Mouse (Mus musculus) MEL (cell line): Measurements from ENCODE around the gene Rps6kb2. TPM values are rescaled to one million over a fixed set of nuclear protein-coding genes. Genes with fewer than 3 reads are reported as not detected.

ENCODE experiments used
- DNase-seq: peaks from one replicate; pipeline ENCODE4 v3.0.0; 2011; ENCODE audit warnings: low read depth, low spot score
- H3K27ac ChIP-seq: 2 replicates; pipeline ENCODE4 v1.5.1; 2012; ENCODE audit warnings: low read depth, mild to moderate bottlenecking, control low read depth, low read length, moderate library complexity; ENCODE audit not compliant: control insufficient read depth
- H3K27me3 ChIP-seq, 2 experiments: fragments of 150-350 bp in 1 of 2; sonication (generic) in 1 of 2; 2 replicates each; pipeline ENCODE4 v1.6.1; 2012; ENCODE audit warnings: low read length in 2 of 2, mild to moderate bottlenecking in 2 of 2, improper control_type of control experiment in 1 of 2, moderate library complexity in 1 of 2; ENCODE audit not compliant: insufficient read depth in 2 of 2, control insufficient read depth in 1 of 2
- H3K36me3 ChIP-seq, 2 experiments: 2 replicates each; pipeline ENCODE4 v1.6.1; 2012 to 2014; ENCODE audit warnings: low read length in 2 of 2, improper control_type of control experiment in 1 of 2, inconsistent platforms in 1 of 2, mild to moderate bottlenecking in 1 of 2; ENCODE audit not compliant: insufficient read depth in 2 of 2, control insufficient read depth in 1 of 2
- H3K4me1 ChIP-seq, 2 experiments: fragments of 150-350 bp in 1 of 2; sonication (generic) in 1 of 2; 2 replicates each; pipeline ENCODE4 v1.6.1; 2012; ENCODE audit warnings: low read length in 2 of 2, improper control_type of control experiment in 1 of 2, mild to moderate bottlenecking in 1 of 2; ENCODE audit not compliant: insufficient read depth in 2 of 2, control insufficient read depth in 1 of 2
- H3K4me3 ChIP-seq, 2 experiments: fragments of 150-350 bp in 1 of 2; sonication (generic) in 1 of 2; 2 replicates each; pipeline ENCODE4 v1.5.1; 2012; ENCODE audit warnings: low read depth in 2 of 2, low read length in 2 of 2, mild to moderate bottlenecking in 2 of 2, moderate library complexity in 2 of 2, control low read depth in 1 of 2, improper control_type of control experiment in 1 of 2; ENCODE audit not compliant: control insufficient read depth in 1 of 2, insufficient read depth in 1 of 2
- H3K79me2 ChIP-seq: 2 replicates; pipeline ENCODE4 v1.6.1; 2012; ENCODE audit warnings: mild to moderate bottlenecking, low read length, moderate library complexity; ENCODE audit not compliant: control insufficient read depth, poor library complexity, insufficient read depth
- H3K9ac ChIP-seq: 2 replicates; pipeline ENCODE4 v1.6.1; 2012; ENCODE audit warnings: low read depth, mild to moderate bottlenecking, control low read depth, low read length, moderate library complexity; ENCODE audit not compliant: control insufficient read depth, poor library complexity, severe bottlenecking
- H3K9me3 ChIP-seq: fragments of 150-350 bp; sonication (generic); replicated peaks from 2 replicates; pipeline ENCODE4 v1.6.1; 2012; ENCODE audit warnings: mild to moderate bottlenecking, low read length, improper control_type of control experiment, moderate library complexity; ENCODE audit not compliant: insufficient read depth
- CHD2 ChIP-seq: IDR thresholded peaks from 2 replicates; pipeline ENCODE4 v1.6.1; 2011; ENCODE audit warnings: low read length, improper control_type of control experiment
- CTCF ChIP-seq, 3 experiments: IDR thresholded peaks in 2 of 3; conservative IDR thresholded peaks in 1 of 3; 2 replicates each; pipeline ENCODE4 v1.5.1; 2011 to 2012; ENCODE audit warnings: low read length in 3 of 3, low read depth in 2 of 3, mild to moderate bottlenecking in 2 of 3, improper control_type of control experiment in 1 of 3, inconsistent platforms in 1 of 3, mixed read lengths in 1 of 3, moderate library complexity in 1 of 3; ENCODE audit not compliant: control insufficient read depth in 1 of 3, insufficient read depth in 1 of 3, poor library complexity in 1 of 3, severe bottlenecking in 1 of 3
- ELF1 ChIP-seq: IDR thresholded peaks from 2 replicates; pipeline ENCODE4 v1.6.1; 2014; ENCODE audit warnings: low read depth, mild to moderate bottlenecking, inconsistent platforms, low read length, improper control_type of control experiment, moderate library complexity
- EP300 ChIP-seq, 2 experiments: IDR thresholded peaks; 2 replicates each; pipeline ENCODE4 v1.6.1; 2011; ENCODE audit warnings: improper control_type of control experiment in 2 of 2, low read length in 2 of 2, low read depth in 1 of 2, mild to moderate bottlenecking in 1 of 2
- ETS1 ChIP-seq: IDR thresholded peaks from 2 replicates; pipeline ENCODE4 v1.6.1; 2012; ENCODE audit warnings: low read depth, mild to moderate bottlenecking, inconsistent platforms, low read length, improper control_type of control experiment, moderate library complexity
- GATA1 ChIP-seq: IDR thresholded peaks from 2 replicates; pipeline ENCODE4 v1.6.1; 2011; ENCODE audit warnings: low read depth, low read length, improper control_type of control experiment
- JUND ChIP-seq: IDR thresholded peaks from 2 replicates; pipeline ENCODE4 v1.6.1; 2011; ENCODE audit warnings: low read depth, mild to moderate bottlenecking, improper control_type of control experiment, low read length
- MAFK ChIP-seq: IDR thresholded peaks from 2 replicates; pipeline ENCODE4 v1.6.1; 2011; ENCODE audit warnings: low read depth, mild to moderate bottlenecking, low read length, improper control_type of control experiment, borderline replicate concordance
- MAX ChIP-seq: IDR thresholded peaks from 2 replicates; pipeline ENCODE4 v1.6.1; 2011; ENCODE audit warnings: low read length, improper control_type of control experiment
- MAZ ChIP-seq: IDR thresholded peaks from 2 replicates; pipeline ENCODE4 v1.6.1; 2012; ENCODE audit warnings: low read depth, mild to moderate bottlenecking, inconsistent platforms, low read length, improper control_type of control experiment
- MEF2A ChIP-seq: IDR thresholded peaks from 2 replicates; pipeline ENCODE4 v1.6.1; 2014; ENCODE audit warnings: low read depth, mild to moderate bottlenecking, inconsistent platforms, low read length, improper control_type of control experiment; ENCODE audit not compliant: poor library complexity, insufficient replicate concordance, severe bottlenecking; ENCODE audit errors: extremely low read depth
- MXI1 ChIP-seq: IDR thresholded peaks from 2 replicates; pipeline ENCODE4 v1.6.1; 2011; ENCODE audit warnings: mild to moderate bottlenecking, low read depth, low read length, improper control_type of control experiment
- NELFE ChIP-seq: IDR thresholded peaks from 2 replicates; pipeline ENCODE4 v1.6.1; 2011; ENCODE audit warnings: low read depth, low read length, improper control_type of control experiment
- POLR2A ChIP-seq, 2 experiments: IDR thresholded peaks; 2 replicates each; pipeline ENCODE4 v1.6.1; 2011 to 2012; ENCODE audit warnings: low read length in 2 of 2, mild to moderate bottlenecking in 2 of 2, control low read depth in 1 of 2, improper control_type of control experiment in 1 of 2, low read depth in 1 of 2, moderate library complexity in 1 of 2; ENCODE audit not compliant: control insufficient read depth in 1 of 2, insufficient read depth in 1 of 2, poor library complexity in 1 of 2
- POLR2AphosphoS2 ChIP-seq: IDR thresholded peaks from 2 replicates; pipeline ENCODE4 v1.6.1; 2011; ENCODE audit warnings: low read length, improper control_type of control experiment
- POLR2AphosphoS5 ChIP-seq: IDR thresholded peaks from 2 replicates; pipeline ENCODE4 v1.6.1; 2012; ENCODE audit warnings: low read depth, borderline replicate concordance, mild to moderate bottlenecking, inconsistent platforms, low read length, moderate library complexity, mixed read lengths
- RCOR1 ChIP-seq: IDR thresholded peaks from 2 replicates; pipeline ENCODE4 v1.6.1; 2012; ENCODE audit warnings: low read depth, mild to moderate bottlenecking, inconsistent platforms, low read length, improper control_type of control experiment
- SIN3A ChIP-seq: IDR thresholded peaks from 2 replicates; pipeline ENCODE4 v1.6.1; 2012; ENCODE audit warnings: low read length, improper control_type of control experiment, inconsistent platforms
- SMC3 ChIP-seq: IDR thresholded peaks from 2 replicates; pipeline ENCODE4 v1.6.1; 2011; ENCODE audit warnings: low read depth, low read length, improper control_type of control experiment
- TBP ChIP-seq: IDR thresholded peaks from 2 replicates; pipeline ENCODE4 v1.8.0; 2011; ENCODE audit warnings: low read depth, low read length, improper control_type of control experiment
- ZC3H11A ChIP-seq: IDR thresholded peaks from 2 replicates; pipeline ENCODE4 v1.6.1; 2012; ENCODE audit warnings: low read depth, mild to moderate bottlenecking, inconsistent platforms, low read length, improper control_type of control experiment
- ZMIZ1 ChIP-seq: IDR thresholded peaks from 2 replicates; pipeline ENCODE4 v1.6.1; 2012; ENCODE audit warnings: low read depth, mild to moderate bottlenecking, inconsistent platforms, low read length, improper control_type of control experiment, moderate library complexity
- ZNF384 ChIP-seq: IDR thresholded peaks from 2 replicates; pipeline ENCODE4 v1.6.1; 2012; ENCODE audit warnings: low read depth, mild to moderate bottlenecking, inconsistent platforms, low read length, improper control_type of control experiment
- polyA plus RNA-seq, 2 experiments: library from polyadenylated mRNA; stranded (reverse) in 1 of 2; unstranded in 1 of 2; fragments of >175 nt in 1 of 2; fragments of >200 nt in 1 of 2; gene quantifications; 2 replicates each; pipeline versions ENCODE4 v1.2.1 to v1.2.4; 2012; ENCODE audit warnings: low replicate concordance in 2 of 2, low read depth in 1 of 2; ENCODE audit not compliant: insufficient read length in 2 of 2, insufficient read depth in 1 of 2, missing spikeins in 1 of 2
- total RNA-seq: library from RNA; depleted of rRNA; stranded (reverse); fragments of 300-350 nt; gene quantifications from 2 replicates; pipeline ENCODE4 v1.2.3, GENCODE M21; 2012

Gene Rps6kb2
- total and polyA plus RNA-seq, 3 experiments = 8.7 to 19.8 TPM; not detected in 1

- H3K36me3 ChIP-seq = peaks cover 0 to 4% of the 10 kb centered on the region in 2 experiments; a peak in 2 of 4 replicates
- TF ChIP-seq SMC3 (no peak), MXI1 (no peak), CHD2 (no peak), EP300 (IDR thresholded peaks at IDR 0.05; ENCODE audit: low read depth in 1 of 2, low read length in 2 of 2) (no peak), MAFK (no peak), NELFE (no peak), TBP (no peak), MAX (no peak), ZNF384 (no peak), ETS1 (no peak)
- no peak overlapping the region for H3K27ac ChIP-seq
- no peak for DNase-seq
- peaks cover 0 to 8% of the 10 kb centered on the region in 2 experiments; a peak in 2 of 4 replicates for H3K4me1 ChIP-seq
- no peaks in the 10 kb centered on the region for H3K9me3 ChIP-seq
- H3K27me3 ChIP-seq = no peaks in the 10 kb centered on the region
- no peak overlapping the region for H3K9ac ChIP-seq
- no peak overlapping the region for H3K4me3 ChIP-seq
- no peaks in the 10 kb centered on the region; the same call in 1 of the 2 replicates for H3K79me2 ChIP-seq
Observed at GRCm38 (mm10) chr19:4170723-4171392, 7.7 kb upstream of the Rps6kb2 start.

GRCm38 (mm10) chr19:4169810-4170209, 6.7 kb upstream of the Rps6kb2 start:
- H3K36me3 ChIP-seq = peaks cover 0 to 4% of the 10 kb centered on the region in 2 experiments; a peak in 2 of 4 replicates
- TF ChIP-seq SIN3A = 0 out of 2 replicates have a peak, but pooled peaks have one; percentile 3
- no peak for TF ChIP-seq RCOR1
- peak overlapping the region; percentile 39 for H3K27ac ChIP-seq
- H3K4me1 ChIP-seq = peaks cover 0 to 8% of the 10 kb centered on the region in 2 experiments; a peak in 2 of 4 replicates
- peak overlapping the region; percentile 64 to 71 for H3K4me3 ChIP-seq
- H3K9ac ChIP-seq = peak overlapping the region; percentile 89
- H3K27me3 ChIP-seq = no peaks in the 10 kb centered on the region
- DNase-seq = no peak
- H3K79me2 ChIP-seq = no peaks in the 10 kb centered on the region; the same call in 1 of the 2 replicates
- no peaks in the 10 kb centered on the region for H3K9me3 ChIP-seq

GRCm38 (mm10) chr19:4169378-4169784, 6.2 kb upstream of the Rps6kb2 start:
- DNase-seq = peak; percentile 98
- H3K9ac ChIP-seq = peak overlapping the region; percentile 89
- H3K27me3 ChIP-seq = no peaks in the 10 kb centered on the region
- peak overlapping the region; percentile 39 for H3K27ac ChIP-seq
- H3K4me3 ChIP-seq = peak overlapping the region; percentile 71 to 85
- H3K79me2 ChIP-seq = no peaks in the 10 kb centered on the region; the same call in 1 of the 2 replicates
- peaks cover 0 to 8% of the 10 kb centered on the region in 2 experiments; a peak in 3 of 4 replicates for H3K4me1 ChIP-seq
- no peaks in the 10 kb centered on the region for H3K9me3 ChIP-seq
- H3K36me3 ChIP-seq = peaks cover 0 to 4% of the 10 kb centered on the region in 2 experiments; a peak in 2 of 4 replicates
- no peak for TF ChIP-seq MEF2A
- TF ChIP-seq EP300 (IDR thresholded peaks at IDR 0.05; ENCODE audit: low read depth in 1 of 2, low read length in 2 of 2) = no peak
- TF ChIP-seq ZMIZ1 = peak; percentile 89
- TF ChIP-seq POLR2A (IDR thresholded peaks at IDR 0.05; ENCODE audit: control insufficient read depth in 1 of 2, insufficient read depth in 1 of 2, low read depth in 1 of 2, low read length in 2 of 2, poor library complexity in 1 of 2) = peak; percentile 70 to 88
- peak; percentile 44; the same call in 1 of the 2 replicates for TF ChIP-seq ELF1
- TF ChIP-seq CTCF (IDR thresholded peaks at IDR 0.05 in 2 of 3, conservative IDR thresholded peaks at IDR 0.05 in 1 of 3; ENCODE audit: control insufficient read depth in 1 of 3, insufficient read depth in 1 of 3, low read depth in 2 of 3, low read length in 3 of 3, poor library complexity in 1 of 3, severe bottlenecking in 1 of 3) = peak; percentile 38 to 95 (median 88); a peak in 5 of 6 replicates
- TF ChIP-seq SIN3A = peak; percentile 83
- no peak for TF ChIP-seq POLR2AphosphoS5
- TF ChIP-seq GATA1 = no peak
- no peak for TF ChIP-seq CHD2
- peak; percentile 81 for TF ChIP-seq MAX
- TF ChIP-seq JUND = no peak
- peak; percentile 48; the same call in 1 of the 2 replicates for TF ChIP-seq TBP
- no peak for TF ChIP-seq MAFK
- TF ChIP-seq ZNF384 = no peak
- peak; percentile 61; the same call in 1 of the 2 replicates for TF ChIP-seq POLR2AphosphoS2
- TF ChIP-seq MAZ = peak; percentile 56; the same call in 1 of the 2 replicates
- peak; percentile 45; the same call in 1 of the 2 replicates for TF ChIP-seq ZC3H11A
- peak; percentile 62; the same call in 1 of the 2 replicates for TF ChIP-seq ETS1
